Mouse (Mus musculus) kidney, embryonic 14.5 days (tissue): Measurements from ENCODE around the gene Plb1. TPM values are rescaled to one million over a fixed set of nuclear protein-coding genes. Genes with fewer than 3 reads are reported as not detected.

Experiments
- ATAC-seq: fragments of 200-750 bp; cut with Nextera tagmentation; 2 replicates; pipeline ENCODE4 v1.8.0; 2017; ENCODE audit warnings: moderate number of reproducible peaks, mild to moderate bottlenecking, moderate TSS enrichment, moderate library complexity; ENCODE audit not compliant: low FRiP score, low TSS enrichment
- H3K27ac ChIP-seq: fragments of 300-500 bp; sonication (generic); 2 replicates; pipeline ENCODE4 v1.5.1; 2014; ENCODE audit warnings: low read depth, mild to moderate bottlenecking, low read length, moderate library complexity, mixed read lengths
- H3K27me3 ChIP-seq: fragments of 300-500 bp; sonication (generic); 2 replicates; pipeline ENCODE4 v1.6.1; 2014; ENCODE audit warnings: mild to moderate bottlenecking, low read length; ENCODE audit not compliant: control insufficient read depth, insufficient read depth
- H3K36me3 ChIP-seq: fragments of 300-500 bp; sonication (generic); 2 replicates; pipeline ENCODE4 v1.6.1; 2014; ENCODE audit warnings: low read length, mixed read lengths; ENCODE audit not compliant: control insufficient read depth, insufficient read depth
- H3K4me1 ChIP-seq: fragments of 300-500 bp; sonication (generic); 2 replicates; pipeline ENCODE4 v1.6.1; 2014; ENCODE audit warnings: low read length, mixed read lengths; ENCODE audit not compliant: control insufficient read depth, insufficient read depth
- H3K4me2 ChIP-seq: fragments of 300-500 bp; sonication (generic); replicated peaks from 2 replicates; pipeline ENCODE4 v1.6.1; 2014; ENCODE audit warnings: low read depth, mild to moderate bottlenecking, low read length
- H3K4me3 ChIP-seq: fragments of 300-500 bp; sonication (generic); 2 replicates; pipeline ENCODE4 v1.5.1; 2014; ENCODE audit warnings: mild to moderate bottlenecking, low read length
- H3K9ac ChIP-seq: fragments of 300-500 bp; sonication (generic); 2 replicates; pipeline ENCODE4 v1.6.1; 2014; ENCODE audit warnings: low read depth, mild to moderate bottlenecking, low read length, moderate library complexity
- H3K9me3 ChIP-seq: fragments of 300-500 bp; sonication (generic); 2 replicates; pipeline ENCODE4 v1.6.1; 2016; ENCODE audit warnings: low read length; ENCODE audit not compliant: control insufficient read depth
- WGBS: fragments of 180-500 bp; shearing (Covaris S2); extraction: QIAGEN DNeasy Blood & Tissue Kit; methylation state at CpG from one replicate; pipeline ENCODE4 v1.1.7; 2014; 5-methylcytosine and 5-hydroxymethylcytosine counted together
- polyA plus RNA-seq: library from polyadenylated mRNA; unstranded; fragments of >200 nt; fragmentation: Nextera tagmentation; extraction: Ambion mirVana; gene quantifications from 2 replicates; pipeline ENCODE4 v1.2.1, GENCODE M21; 2014

The Plb1 gene
- polyA plus RNA-seq, 1 experiment from 2014 or later = not detected

GRCm38 (mm10) chr5:32230372-32230771 lies 2.1 kb upstream of the Plb1 start:
- H3K9ac ChIP-seq = no peak overlapping the region
- no peak overlapping the region for H3K4me2 ChIP-seq
- no peak overlapping the region for H3K27ac ChIP-seq
- no peaks in the 10 kb centered on the region for H3K4me1 ChIP-seq
- H3K27me3 ChIP-seq = no peaks in the 10 kb centered on the region
- WGBS = 41% methylated on average over 4 of the region's 4 CpGs
- ATAC-seq = no peak
- no peaks in the 10 kb centered on the region for H3K9me3 ChIP-seq
- no peak overlapping the region for H3K4me3 ChIP-seq
- H3K36me3 ChIP-seq = no peaks in the 10 kb centered on the region

GRCm38 (mm10) chr5:32239337-32239736 lies 6.8 kb downstream of the Plb1 start:
- no peaks in the 10 kb centered on the region for H3K27me3 ChIP-seq
- no peak for ATAC-seq
- 86% methylated on average over 2 of the region's 2 CpGs for WGBS
- H3K9ac ChIP-seq = no peak overlapping the region
- no peak overlapping the region for H3K4me2 ChIP-seq
- H3K9me3 ChIP-seq = no peaks in the 10 kb centered on the region
- no peaks in the 10 kb centered on the region for H3K4me1 ChIP-seq
- H3K27ac ChIP-seq = no peak overlapping the region
- no peak overlapping the region for H3K4me3 ChIP-seq
- H3K36me3 ChIP-seq = no peaks in the 10 kb centered on the region

GRCm38 (mm10) chr5:32240741-32241140 lies 8.2 kb downstream of the Plb1 start:
- H3K4me3 ChIP-seq = no peak overlapping the region
- no peak overlapping the region for H3K9ac ChIP-seq
- H3K4me2 ChIP-seq = no peak overlapping the region
- no peaks in the 10 kb centered on the region for H3K4me1 ChIP-seq
- no peaks in the 10 kb centered on the region for H3K9me3 ChIP-seq
- H3K27me3 ChIP-seq = no peaks in the 10 kb centered on the region
- ATAC-seq = no peak
- H3K36me3 ChIP-seq = no peaks in the 10 kb centered on the region
- H3K27ac ChIP-seq = no peak overlapping the region
- WGBS = 43% methylated on average over 2 of the region's 2 CpGs

GRCm38 (mm10) chr5:32243286-32243885 lies 10.9 kb downstream of the Plb1 start:
- ATAC-seq = no peak
- Histone ChIP-seq H3K9me3 (no peaks in the 10 kb centered on the region), H3K27me3 (no peaks in the 10 kb centered on the region), H3K9ac (no peak overlapping the region), H3K27ac (no peak overlapping the region), H3K4me1 (no peaks in the 10 kb centered on the region), H3K4me3 (no peak overlapping the region), H3K36me3 (no peaks in the 10 kb centered on the region), H3K4me2 (no peak overlapping the region)
- WGBS = 83% methylated on average over 7 of the region's 7 CpGs

- Histone ChIP-seq H3K27me3 (no peaks in the 10 kb centered on the region), H3K36me3 (no peaks in the 10 kb centered on the region), H3K27ac (no peak overlapping the region), H3K4me1 (no peaks in the 10 kb centered on the region), H3K4me3 (no peak overlapping the region), H3K4me2 (no peak overlapping the region), H3K9me3 (no peaks in the 10 kb centered on the region), H3K9ac (no peak overlapping the region)
- ATAC-seq = no peak
- WGBS = 88% methylated on average over 3 of the region's 3 CpGs
Observed at GRCm38 (mm10) chr5:32245385-32245784, 12.9 kb downstream of the Plb1 start.

GRCm38 (mm10) chr5:32260751-32261150 lies 28.2 kb downstream of the Plb1 start:
- H3K4me1 ChIP-seq = no peaks in the 10 kb centered on the region
- H3K4me2 ChIP-seq = no peak overlapping the region
- H3K27me3 ChIP-seq = no peaks in the 10 kb centered on the region
- 28% methylated on average over 5 of the region's 5 CpGs for WGBS
- no peak overlapping the region for H3K9ac ChIP-seq
- no peaks in the 10 kb centered on the region for H3K9me3 ChIP-seq
- no peak overlapping the region for H3K27ac ChIP-seq
- H3K4me3 ChIP-seq = no peak overlapping the region
- ATAC-seq = no peak
- no peaks in the 10 kb centered on the region for H3K36me3 ChIP-seq

- H3K9ac ChIP-seq = no peak overlapping the region
- H3K9me3 ChIP-seq = no peaks in the 10 kb centered on the region
Observed at GRCm38 (mm10) chr5:32261251-32261650, 28.7 kb downstream of the Plb1 start.

GRCm38 (mm10) chr5:32262534-32262933 lies 30.0 kb downstream of the Plb1 start:
- H3K27me3 ChIP-seq = no peaks in the 10 kb centered on the region
- H3K9ac ChIP-seq = no peak overlapping the region
- H3K4me1 ChIP-seq = no peaks in the 10 kb centered on the region
- H3K27ac ChIP-seq = no peak overlapping the region
- no peaks in the 10 kb centered on the region for H3K36me3 ChIP-seq
- no peak for ATAC-seq
- H3K4me2 ChIP-seq = no peak overlapping the region
- H3K9me3 ChIP-seq = 0 out of 2 replicates have a peak, but pooled peaks cover 2% of the 10 kb centered on the region
- no peak overlapping the region for H3K4me3 ChIP-seq
- 86% methylated on average over 4 of the region's 4 CpGs for WGBS

More at GRCm38 (mm10) chr5:32261251-32261650, 28.7 kb downstream of the Plb1 start:
- Histone ChIP-seq H3K27me3 (no peaks in the 10 kb centered on the region), H3K27ac (no peak overlapping the region), H3K4me2 (no peak overlapping the region), H3K36me3 (no peaks in the 10 kb centered on the region), H3K4me3 (no peak overlapping the region), H3K4me1 (no peaks in the 10 kb centered on the region)
- no peak for ATAC-seq
- 84% methylated on average over 3 of the region's 3 CpGs for WGBS

GRCm38 (mm10) chr5:32272502-32272901 lies 40.0 kb downstream of the Plb1 start:
- Histone ChIP-seq H3K36me3 (no peaks in the 10 kb centered on the region), H3K4me3 (no peak overlapping the region), H3K9me3 (no peaks in the 10 kb centered on the region), H3K4me2 (no peak overlapping the region), H3K27me3 (no peaks in the 10 kb centered on the region), H3K9ac (no peak overlapping the region), H3K4me1 (no peaks in the 10 kb centered on the region), H3K27ac (no peak overlapping the region)
- 50% methylated on average over 7 of the region's 7 CpGs for WGBS
- no peak for ATAC-seq
